Mouse (Mus musculus): ENCODE data around the gene Dhrs9. TPM values are rescaled to one million over a fixed set of nuclear protein-coding genes. Genes with fewer than 3 reads are reported as not detected.

The Dhrs9 gene
- polyA plus RNA-seq (2015; fragmentation: Nextera tagmentation; extraction: Ambion mirVana) = 0.94 and 1.1 TPM in 2 replicates

DNA sequence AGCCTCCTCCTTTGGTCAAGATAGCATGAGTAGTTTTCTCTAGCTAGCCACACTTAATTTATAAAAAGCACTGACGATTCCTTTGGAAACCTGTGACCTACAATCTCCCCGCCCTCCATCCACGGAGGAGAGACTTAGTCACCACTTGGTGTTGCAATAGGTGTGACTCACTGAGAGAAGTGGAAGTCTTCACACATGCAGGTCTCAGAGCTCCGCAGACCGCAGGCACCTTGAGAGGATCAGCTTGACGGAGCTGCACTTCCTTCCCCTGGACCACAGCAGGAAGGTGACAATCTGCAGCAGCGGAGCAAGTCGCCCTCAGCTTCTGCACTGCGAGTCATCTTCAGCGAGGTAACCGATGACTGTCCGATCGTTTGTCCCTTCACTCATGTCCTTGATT lies at the start of gene Dhrs9:
Dhrs9 (plus strand) TSS at position 165 of the 400 bp plus-strand sequence.

DNA sequence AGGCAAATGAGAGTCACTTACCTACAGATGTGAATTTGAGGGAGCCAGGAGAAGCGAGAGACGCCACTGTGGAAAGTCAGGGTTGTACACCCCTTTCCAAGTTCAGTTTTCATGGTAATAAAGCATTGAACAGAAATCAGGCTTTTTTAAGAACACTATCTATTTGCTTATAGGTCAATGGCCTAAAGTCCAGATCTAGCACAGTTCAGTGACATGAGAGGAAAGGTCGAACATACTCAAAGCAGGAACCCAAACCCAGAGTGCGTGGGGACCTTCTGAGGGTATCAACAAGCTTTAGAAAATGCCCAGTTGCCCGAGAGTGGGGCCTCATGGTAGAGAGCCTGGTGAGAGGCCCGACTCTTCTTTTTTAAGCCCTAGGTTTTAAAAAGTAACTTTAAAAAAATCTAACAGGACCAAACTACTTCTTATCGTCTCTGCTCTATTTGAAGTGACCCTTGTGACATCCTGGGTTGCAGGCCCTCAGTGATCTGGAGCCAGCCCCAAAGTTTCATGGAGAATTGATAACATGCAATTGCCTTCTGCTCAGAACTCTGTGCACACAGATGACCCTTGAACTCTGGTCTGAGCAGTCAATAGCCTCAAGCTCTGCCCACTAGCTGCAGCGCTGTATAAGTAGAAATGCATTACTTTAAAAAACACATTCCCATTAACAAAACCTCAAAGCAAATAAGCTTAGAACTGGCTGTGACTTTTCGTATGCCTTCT lies 37.6 kb upstream of the Dhrs9 start, which contains the start of gene Abcb11:
Abcb11 (minus strand) TSS at position 121 of the 726 bp plus-strand sequence.

Other genes with a start within 250 kb of the Dhrs9 start
- gene Nostrin, start 244.6 kb upstream of the Dhrs9 start, polyA plus RNA-seq (2015; fragmentation: Nextera tagmentation; extraction: Ambion mirVana) = 5.1 and 6.3 TPM in 2 replicates
- gene Spc25, start 174.3 kb upstream of the Dhrs9 start, polyA plus RNA-seq (2015; fragmentation: Nextera tagmentation; extraction: Ambion mirVana) = 119 and 135 TPM in 2 replicates
- gene G6pc2, start 169.4 kb upstream of the Dhrs9 start, polyA plus RNA-seq (2015; fragmentation: Nextera tagmentation; extraction: Ambion mirVana) = not detected in 2 replicates
- 0.04 TPM in 1 of 2 replicates, not detected in the other for gene Abcb11, start 37.8 kb upstream of the Dhrs9 start, polyA plus RNA-seq (2015; fragmentation: Nextera tagmentation; extraction: Ambion mirVana)
- 0.25 and 0.28 TPM in 2 replicates for gene Lrp2, start 205.6 kb downstream of the Dhrs9 start, polyA plus RNA-seq (2015; fragmentation: Nextera tagmentation; extraction: Ambion mirVana)